Mouse (Mus musculus): ENCODE measurements around the gene Hcn3. TPM values are rescaled to one million over a fixed set of nuclear protein-coding genes. Genes with fewer than 3 reads are reported as not detected.

The Hcn3 gene
- polyA plus RNA-seq, 1 experiment from 2014 or later = 39.6 TPM

DNA sequence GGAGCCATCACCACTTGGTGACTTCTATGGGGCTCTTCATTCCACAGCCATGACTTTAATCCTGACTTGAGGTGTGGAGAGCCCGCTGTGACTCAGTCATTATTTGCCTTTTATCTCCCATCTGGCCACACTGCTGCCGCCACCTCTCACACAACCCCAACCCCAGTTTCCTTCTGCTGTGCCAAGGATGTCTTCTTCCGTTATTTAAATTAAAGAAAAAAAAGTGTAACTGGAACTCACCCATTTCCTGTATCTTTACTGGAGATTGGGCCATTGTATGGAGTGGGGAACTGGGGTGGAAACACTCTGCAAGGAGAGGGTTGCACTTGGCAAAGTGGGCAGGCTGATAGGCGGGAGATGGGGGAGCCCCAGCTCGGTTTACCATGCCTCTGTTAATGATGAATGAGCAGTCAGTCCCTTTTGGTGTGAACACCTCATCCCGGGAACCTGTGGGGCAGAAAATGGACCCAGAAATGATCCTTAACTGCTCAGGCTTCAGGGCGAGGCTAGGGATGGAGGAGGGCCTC lies 22.6 kb upstream of the Hcn3 start:
- Histone ChIP-seq H3K4me2 (ENCODE audit: low read length) (peak overlapping the region; percentile 93), H3K9me3 (ENCODE audit: control insufficient read depth, low read length) (no peaks in the 10 kb centered on the region), H3K9ac (replicated peaks; ENCODE audit: low read depth, low read length) (peak overlapping the region; percentile 89; the same call in 1 of the 2 replicates), H3K27me3 (replicated peaks; ENCODE audit: control insufficient read depth, insufficient read depth, low read length) (no peaks in the 10 kb centered on the region), H3K36me3 (ENCODE audit: control insufficient read depth, insufficient read depth) (peaks cover 11% of the 10 kb centered on the region), H3K4me3 (replicated peaks; ENCODE audit: low read length) (peak overlapping the region; percentile 65), H3K27ac (ENCODE audit: low read length) (peak overlapping the region; percentile 38), H3K4me1 (replicated peaks; ENCODE audit: control insufficient read depth, insufficient read depth, low read length) (peaks cover 27% of the 10 kb centered on the region)
- WGBS = 50% methylated on average over 7 of the region's 7 CpGs
- peak; percentile 28 for ATAC-seq

DNA sequence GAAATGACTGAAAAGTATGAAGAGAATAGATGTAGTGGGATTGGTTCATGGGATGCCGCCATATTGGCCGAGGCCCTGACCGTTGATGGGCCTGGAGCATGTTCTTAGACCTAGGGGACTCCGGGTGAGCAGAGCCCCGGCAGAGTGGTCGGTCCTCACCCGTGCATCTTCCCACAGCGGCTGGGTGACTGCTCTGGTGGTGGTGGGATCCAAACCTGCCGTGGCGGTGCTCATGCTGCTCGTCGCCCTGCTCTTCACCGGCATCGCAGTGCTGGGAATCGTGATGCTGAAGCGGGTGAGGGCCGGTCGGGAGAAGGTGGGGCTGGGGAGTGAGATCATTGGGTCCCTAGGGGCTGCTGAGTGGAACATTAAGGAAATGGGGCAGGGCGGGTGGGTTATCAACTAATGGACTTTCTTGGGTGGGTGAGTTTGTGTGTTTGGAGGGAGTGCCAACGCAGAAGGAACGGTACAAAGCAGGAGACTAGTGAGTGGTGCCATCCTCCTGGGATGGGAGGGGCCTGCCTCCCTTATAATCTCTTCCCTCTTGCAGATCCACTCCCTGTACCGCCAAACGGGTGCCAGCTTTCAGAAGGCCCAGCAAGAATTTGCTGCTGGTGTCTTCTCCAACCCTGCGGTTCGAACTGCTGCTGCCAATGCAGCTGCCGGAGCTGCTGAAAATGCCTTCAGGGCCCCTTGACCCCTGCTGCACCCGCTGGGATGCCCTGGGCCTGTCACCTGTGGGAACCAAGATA lies 21.9 kb upstream of the Hcn3 start:
- H3K27ac ChIP-seq (ENCODE audit: low read length) = no peak overlapping the region; the same call in 1 of the 2 replicates
- no peak overlapping the region for H3K4me2 ChIP-seq (ENCODE audit: low read length)

DNA sequence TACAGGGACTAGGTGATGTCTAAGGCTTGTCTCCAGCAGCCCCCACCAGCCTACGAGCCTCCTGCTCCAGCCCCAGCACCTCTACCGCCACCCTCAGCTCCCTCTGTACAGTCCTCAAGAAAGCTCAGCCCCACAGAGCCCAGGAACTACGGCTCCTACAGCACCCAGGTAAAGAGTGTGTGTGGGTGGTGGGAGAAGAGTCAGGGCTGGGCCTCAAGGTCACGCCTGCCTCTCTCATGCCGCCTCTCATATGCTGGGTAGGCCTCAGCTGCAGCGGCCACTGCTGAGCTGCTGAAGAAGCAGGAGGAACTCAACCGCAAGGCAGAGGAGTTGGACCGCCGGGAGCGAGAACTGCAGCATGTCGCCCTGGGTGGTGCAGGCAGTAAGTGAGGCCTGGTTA lies 19.1 kb upstream of the Hcn3 start:
- H3K9me3 ChIP-seq (ENCODE audit: control insufficient read depth, low read length) = no peaks in the 10 kb centered on the region
- WGBS = 94% methylated on average over 11 of the region's 11 CpGs
- peaks cover 20% of the 10 kb centered on the region for H3K4me1 ChIP-seq (replicated peaks; ENCODE audit: control insufficient read depth, insufficient read depth, low read length)
- no peaks in the 10 kb centered on the region for H3K27me3 ChIP-seq (replicated peaks; ENCODE audit: control insufficient read depth, insufficient read depth, low read length)
- no peak for ATAC-seq
- H3K27ac ChIP-seq (ENCODE audit: low read length) = no peak overlapping the region
- no peak overlapping the region for H3K4me3 ChIP-seq (replicated peaks; ENCODE audit: low read length)
- no peak overlapping the region for H3K4me2 ChIP-seq (ENCODE audit: low read length)
- no peak overlapping the region for H3K9ac ChIP-seq (replicated peaks; ENCODE audit: low read depth, low read length)
- H3K36me3 ChIP-seq (ENCODE audit: control insufficient read depth, insufficient read depth) = peaks cover 20% of the 10 kb centered on the region

More for the DNA sequence above, 21.9 kb upstream of the Hcn3 start:
- peaks cover 29% of the 10 kb centered on the region for H3K4me1 ChIP-seq (replicated peaks; ENCODE audit: control insufficient read depth, insufficient read depth, low read length)
- no peak overlapping the region for H3K4me3 ChIP-seq (replicated peaks; ENCODE audit: low read length)
- 93% methylated on average over 27 of the region's 27 CpGs for WGBS
- H3K36me3 ChIP-seq (ENCODE audit: control insufficient read depth, insufficient read depth) = peaks cover 11% of the 10 kb centered on the region
- no peaks in the 10 kb centered on the region for H3K9me3 ChIP-seq (ENCODE audit: control insufficient read depth, low read length)
- H3K9ac ChIP-seq (replicated peaks; ENCODE audit: low read depth, low read length) = no peak overlapping the region
- no peaks in the 10 kb centered on the region for H3K27me3 ChIP-seq (replicated peaks; ENCODE audit: control insufficient read depth, insufficient read depth, low read length)
- no peak for ATAC-seq

DNA sequence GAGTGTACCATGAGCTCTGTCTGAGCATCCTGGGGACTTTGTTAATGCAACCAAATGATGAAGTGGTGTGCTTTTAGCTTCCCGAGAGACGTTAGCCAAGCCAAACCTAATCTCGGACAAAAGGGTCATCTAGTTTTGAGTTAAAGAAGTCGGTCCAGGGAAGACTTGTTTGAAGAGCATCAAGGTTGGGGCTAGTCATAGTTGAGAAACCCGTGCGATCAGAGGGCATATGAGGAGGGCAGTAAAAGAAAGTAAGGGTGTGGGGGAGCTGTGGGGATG lies 18.1 kb upstream of the Hcn3 start:
- no peak for ATAC-seq
- Histone ChIP-seq H3K27ac (ENCODE audit: low read length) (no peak overlapping the region), H3K4me1 (replicated peaks; ENCODE audit: control insufficient read depth, insufficient read depth, low read length) (peaks cover 13% of the 10 kb centered on the region), H3K9ac (replicated peaks; ENCODE audit: low read depth, low read length) (peak overlapping the region; percentile 67), H3K27me3 (replicated peaks; ENCODE audit: control insufficient read depth, insufficient read depth, low read length) (no peaks in the 10 kb centered on the region), H3K36me3 (ENCODE audit: control insufficient read depth, insufficient read depth) (peaks cover 28% of the 10 kb centered on the region), H3K9me3 (ENCODE audit: control insufficient read depth, low read length) (no peaks in the 10 kb centered on the region), H3K4me3 (replicated peaks; ENCODE audit: low read length) (peak overlapping the region; percentile 82), H3K4me2 (ENCODE audit: low read length) (peak overlapping the region; percentile 84)
- WGBS = 8% methylated on average over 6 of the region's 6 CpGs

DNA sequence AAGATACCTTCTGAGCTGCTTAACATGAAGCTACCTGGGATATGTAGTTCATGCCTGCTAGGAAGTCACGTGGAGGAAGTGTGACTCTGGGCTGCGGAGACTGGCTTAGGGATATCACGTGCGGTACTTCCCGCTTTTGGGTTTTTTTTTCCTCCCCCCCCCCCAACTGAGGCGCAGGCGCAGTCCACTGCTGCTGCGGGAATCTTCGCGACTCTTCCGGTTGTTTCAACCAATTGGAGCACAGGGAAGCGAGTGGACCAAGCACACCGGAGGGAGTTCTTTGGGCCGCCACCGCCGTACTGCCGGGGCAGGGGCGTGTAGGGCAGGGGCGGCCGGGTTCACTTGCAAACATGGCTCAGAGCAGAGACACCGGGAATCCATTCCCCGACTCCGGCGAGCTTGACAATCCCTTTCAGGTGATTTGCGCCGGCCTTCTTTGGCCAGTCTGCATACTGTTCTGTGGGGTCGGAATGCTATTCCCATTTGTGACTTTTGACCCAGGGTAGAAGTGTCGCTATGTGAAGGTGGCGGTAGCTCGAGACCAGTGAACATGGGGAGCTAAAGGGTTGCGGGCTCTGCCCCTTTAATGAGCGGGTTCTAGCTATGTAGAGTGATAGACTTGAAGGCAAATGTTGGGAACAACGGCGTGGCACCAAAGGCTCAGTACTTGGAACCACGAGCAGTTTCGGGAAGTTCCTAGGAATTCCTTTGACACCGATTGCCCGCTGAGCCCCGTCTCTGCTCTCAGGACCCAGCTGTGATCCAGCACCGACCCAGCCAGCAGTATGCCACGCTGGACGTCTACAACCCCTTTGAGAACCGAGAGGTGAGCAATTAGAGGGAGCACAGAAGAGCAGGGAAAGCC lies 17.5 kb upstream of the Hcn3 start, which contains the start of gene Scamp3:
TSS of gene Scamp3 (plus strand) at position 232 of the 865 bp plus-strand sequence.
- H3K9ac ChIP-seq (replicated peaks; ENCODE audit: low read depth, low read length) = peak within 1 kb of the TSS; percentile 67
- H3K4me1 ChIP-seq (replicated peaks; ENCODE audit: control insufficient read depth, insufficient read depth, low read length) = peaks cover 13% of the 10 kb centered on the region
- peak; percentile 97 for ATAC-seq
- peak within 1 kb of the TSS; percentile 82 for H3K4me3 ChIP-seq (replicated peaks; ENCODE audit: low read length)
- no peaks in the 10 kb centered on the region for H3K27me3 ChIP-seq (replicated peaks; ENCODE audit: control insufficient read depth, insufficient read depth, low read length)
- H3K4me2 ChIP-seq (ENCODE audit: low read length) = peak within 1 kb of the TSS; percentile 84
- under 1% methylated on average over 42 of the region's 43 CpGs for WGBS
- H3K27ac ChIP-seq (ENCODE audit: low read length) = peak within 1 kb of the TSS; percentile 39; the same call in 1 of the 2 replicates
- peaks cover 28% of the 10 kb centered on the region for H3K36me3 ChIP-seq (ENCODE audit: control insufficient read depth, insufficient read depth)
- H3K9me3 ChIP-seq (ENCODE audit: control insufficient read depth, low read length) = no peaks in the 10 kb centered on the region

DNA sequence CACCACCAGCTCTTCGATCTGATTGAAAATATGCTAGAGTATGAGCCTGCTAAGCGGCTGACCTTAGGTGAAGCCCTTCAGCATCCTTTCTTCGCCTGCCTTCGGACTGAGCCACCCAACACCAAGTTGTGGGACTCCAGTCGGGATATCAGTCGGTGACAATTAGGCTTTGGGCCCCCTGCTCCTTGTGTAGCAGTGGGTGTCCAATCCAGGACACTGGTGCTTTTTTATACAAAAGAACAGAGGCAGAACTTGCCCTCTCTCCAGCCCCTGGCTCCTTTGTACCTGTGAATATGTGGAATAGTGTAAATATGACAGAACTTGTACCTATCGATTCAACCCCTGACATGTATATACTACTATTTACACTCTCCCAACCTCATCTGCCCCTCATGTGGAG lies 16.4 kb upstream of the Hcn3 start:
- Histone ChIP-seq H3K4me3 (replicated peaks; ENCODE audit: low read length) (no peak overlapping the region), H3K27ac (ENCODE audit: low read length) (no peak overlapping the region), H3K36me3 (ENCODE audit: control insufficient read depth, insufficient read depth) (peaks cover 31% of the 10 kb centered on the region), H3K4me1 (replicated peaks; ENCODE audit: control insufficient read depth, insufficient read depth, low read length) (peaks cover 13% of the 10 kb centered on the region), H3K4me2 (ENCODE audit: low read length) (no peak overlapping the region), H3K9ac (replicated peaks; ENCODE audit: low read depth, low read length) (no peak overlapping the region), H3K9me3 (ENCODE audit: control insufficient read depth, low read length) (no peaks in the 10 kb centered on the region), H3K27me3 (replicated peaks; ENCODE audit: control insufficient read depth, insufficient read depth, low read length) (no peaks in the 10 kb centered on the region)
- WGBS = 86% methylated on average over 7 of the region's 7 CpGs
- ATAC-seq = no peak

DNA sequence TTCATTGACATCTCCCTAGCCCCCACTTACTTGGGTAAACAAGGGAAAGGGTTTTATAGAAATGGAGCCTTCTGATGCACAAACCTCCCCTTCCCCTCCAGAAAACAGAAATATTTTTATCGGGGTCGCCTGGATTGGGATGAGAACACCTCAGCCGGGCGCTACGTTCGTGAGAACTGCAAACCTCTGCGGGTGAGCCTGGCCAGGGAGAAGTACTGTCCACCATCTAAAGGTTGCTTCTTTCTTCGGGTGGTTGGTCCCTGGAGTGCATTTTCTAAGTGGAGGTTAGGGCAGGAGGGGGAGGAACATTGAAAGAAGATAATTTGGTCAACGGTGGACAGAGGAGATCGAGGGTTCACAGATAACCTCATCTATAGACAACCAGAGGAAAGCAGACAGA lies 15.5 kb upstream of the Hcn3 start:
- Histone ChIP-seq H3K9me3 (ENCODE audit: control insufficient read depth, low read length) (no peaks in the 10 kb centered on the region), H3K4me2 (ENCODE audit: low read length) (no peak overlapping the region), H3K9ac (replicated peaks; ENCODE audit: low read depth, low read length) (no peak overlapping the region), H3K27ac (ENCODE audit: low read length) (no peak overlapping the region), H3K4me3 (replicated peaks; ENCODE audit: low read length) (no peak overlapping the region), H3K4me1 (replicated peaks; ENCODE audit: control insufficient read depth, insufficient read depth, low read length) (peaks cover 13% of the 10 kb centered on the region), H3K27me3 (replicated peaks; ENCODE audit: control insufficient read depth, insufficient read depth, low read length) (no peaks in the 10 kb centered on the region), H3K36me3 (ENCODE audit: control insufficient read depth, insufficient read depth) (peaks cover 28% of the 10 kb centered on the region)
- WGBS = 93% methylated on average over 10 of the region's 10 CpGs
- ATAC-seq = no peak

DNA sequence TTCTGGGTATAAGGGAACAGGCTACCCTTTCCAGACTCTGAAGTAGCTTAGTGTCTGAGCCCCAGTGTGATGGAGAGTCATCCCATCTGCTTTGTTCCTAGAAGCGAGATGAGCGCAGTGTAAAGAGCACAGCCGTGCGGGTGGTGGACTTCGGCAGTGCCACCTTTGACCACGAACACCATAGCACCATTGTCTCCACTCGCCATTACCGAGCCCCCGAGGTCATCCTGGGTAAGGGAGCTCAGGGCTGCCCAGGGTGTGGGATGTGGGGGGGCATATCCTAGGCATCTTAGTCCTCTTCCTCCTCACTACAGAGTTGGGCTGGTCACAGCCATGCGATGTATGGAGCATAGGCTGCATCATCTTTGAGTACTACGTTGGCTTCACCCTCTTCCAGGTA lies 14.8 kb upstream of the Hcn3 start:
- no peaks in the 10 kb centered on the region for H3K9me3 ChIP-seq (ENCODE audit: control insufficient read depth, low read length)
- H3K9ac ChIP-seq (replicated peaks; ENCODE audit: low read depth, low read length) = no peak overlapping the region
- 95% methylated on average over 11 of the region's 11 CpGs for WGBS
- H3K27ac ChIP-seq (ENCODE audit: low read length) = no peak overlapping the region
- ATAC-seq = no peak
- H3K4me3 ChIP-seq (replicated peaks; ENCODE audit: low read length) = no peak overlapping the region
- no peaks in the 10 kb centered on the region for H3K27me3 ChIP-seq (replicated peaks; ENCODE audit: control insufficient read depth, insufficient read depth, low read length)
- peaks cover 30% of the 10 kb centered on the region for H3K36me3 ChIP-seq (ENCODE audit: control insufficient read depth, insufficient read depth)
- peaks cover 13% of the 10 kb centered on the region for H3K4me1 ChIP-seq (replicated peaks; ENCODE audit: control insufficient read depth, insufficient read depth, low read length)
- H3K4me2 ChIP-seq (ENCODE audit: low read length) = no peak overlapping the region

DNA sequence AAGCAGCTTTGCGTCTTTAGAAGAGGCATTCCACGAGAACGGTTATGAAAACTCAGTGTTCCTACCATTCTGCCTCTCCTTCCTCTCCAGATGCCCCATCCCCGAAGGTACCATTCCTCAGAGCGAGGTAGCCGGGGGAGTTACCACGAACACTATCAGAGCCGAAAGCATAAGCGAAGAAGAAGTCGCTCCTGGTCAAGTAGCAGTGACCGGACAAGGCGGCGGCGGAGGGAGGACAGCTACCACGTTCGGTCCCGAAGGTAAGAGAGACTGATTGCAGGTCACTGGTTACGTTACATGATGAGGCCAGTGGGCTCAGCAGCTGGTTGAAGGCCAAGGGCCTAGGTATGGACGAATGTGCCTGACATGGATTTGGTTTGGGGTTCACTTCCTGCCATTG lies 6.9 kb upstream of the Hcn3 start:
- no peak overlapping the region for H3K9ac ChIP-seq (replicated peaks; ENCODE audit: low read depth, low read length)
- no peak overlapping the region for H3K27ac ChIP-seq (ENCODE audit: low read length)
- H3K27me3 ChIP-seq (replicated peaks; ENCODE audit: control insufficient read depth, insufficient read depth, low read length) = no peaks in the 10 kb centered on the region
- no peak overlapping the region for H3K4me2 ChIP-seq (ENCODE audit: low read length)
- no peak overlapping the region for H3K4me3 ChIP-seq (replicated peaks; ENCODE audit: low read length)
- no peaks in the 10 kb centered on the region for H3K9me3 ChIP-seq (ENCODE audit: control insufficient read depth, low read length)
- H3K36me3 ChIP-seq (ENCODE audit: control insufficient read depth, insufficient read depth) = peaks cover 28% of the 10 kb centered on the region
- WGBS = 92% methylated on average over 19 of the region's 19 CpGs
- no peak for ATAC-seq
- peaks cover 23% of the 10 kb centered on the region for H3K4me1 ChIP-seq (replicated peaks; ENCODE audit: control insufficient read depth, insufficient read depth, low read length)
